Mouse (Mus musculus) mesoderm, embryonic 11.5 days (tissue): ENCODE results near the gene Ppm1h.
"Not testable (repeated sequence)": the region's sequence is repeated elsewhere in the genome, so short reads cannot be mapped to it uniquely, and the experiment has no call there.

Source experiments
- DNase-seq: peaks from one replicate; pipeline ENCODE4 v3.0.0-alpha.2; 2012; ENCODE audit warnings: low read depth, low spot score

The Ppm1h gene

DNA sequence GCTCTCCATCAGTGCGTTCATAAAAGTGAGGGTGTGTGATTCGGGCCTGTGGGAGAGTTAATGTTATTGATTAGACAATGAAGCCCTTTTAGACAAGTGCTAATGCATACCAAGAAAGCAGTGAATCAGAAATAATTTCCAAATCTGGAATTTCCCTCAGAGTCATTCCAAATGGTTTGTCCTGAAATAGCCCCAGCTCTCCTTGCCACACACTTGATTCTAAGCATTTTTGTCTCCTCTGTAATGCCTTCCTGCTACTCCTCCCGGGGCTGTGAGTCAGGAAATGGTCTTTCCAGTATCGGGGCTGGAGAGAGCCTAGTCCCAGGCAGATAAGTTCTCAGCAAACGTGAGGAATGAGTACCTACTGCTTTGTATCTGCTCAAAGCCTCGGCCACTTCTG is 212.9 kb downstream of the Ppm1h start:
- no peak for DNase-seq

DNA sequence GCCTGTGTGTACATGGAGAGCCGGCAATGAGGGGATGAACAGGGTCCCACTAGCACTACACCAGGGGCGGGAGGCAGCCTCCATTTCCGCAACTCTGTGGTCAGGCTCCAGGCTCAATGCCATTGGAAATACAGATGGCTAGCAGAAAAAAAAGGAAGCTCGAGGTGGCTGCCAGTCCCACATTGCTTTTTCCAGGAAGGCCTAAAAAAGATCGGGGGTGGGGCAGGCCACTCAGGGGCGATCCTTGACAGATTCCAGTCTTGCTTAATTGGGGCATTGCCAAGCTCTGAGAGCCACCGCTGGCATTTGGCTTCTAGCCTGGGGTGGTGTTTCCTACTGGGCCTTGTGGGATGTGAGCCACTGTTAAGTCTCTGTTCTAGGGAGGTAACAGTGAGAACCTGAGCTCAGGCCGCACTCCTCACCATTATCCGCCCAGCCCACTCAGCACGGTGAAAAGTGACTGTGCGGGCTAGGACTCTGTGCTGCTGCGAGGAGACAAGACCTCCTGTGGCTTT is 216.1 kb downstream of the Ppm1h start:
- DNase-seq: no peak

- DNase-seq: no peak
Observed at GRCm38 (mm10) chr10:122895121-122895770, 216.7 kb downstream of the Ppm1h start.

- no peak for DNase-seq
Observed at GRCm38 (mm10) chr10:122899971-122900370, 221.4 kb downstream of the Ppm1h start.

GRCm38 (mm10) chr10:122900466-122900865 is 221.9 kb downstream of the Ppm1h start:
- DNase-seq: no peak

DNA sequence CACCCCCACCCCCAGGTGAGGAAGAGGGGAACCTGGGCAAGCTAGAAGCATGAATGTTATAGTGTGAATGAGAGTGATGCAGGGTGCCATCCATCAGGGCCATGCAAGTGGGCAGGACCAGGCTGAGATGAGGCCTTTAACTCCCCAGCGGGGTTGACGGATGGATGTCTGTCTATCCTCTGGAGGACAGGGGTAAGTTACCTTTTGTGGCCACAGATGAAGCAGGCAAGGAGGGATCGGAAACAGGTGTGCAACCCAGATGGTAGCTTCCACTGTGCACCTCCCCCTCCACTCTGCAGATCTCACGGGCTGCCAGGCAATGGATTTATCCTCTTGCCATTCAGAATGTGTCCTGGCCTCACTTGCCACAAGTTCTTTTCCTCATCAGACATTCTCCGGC is 222.8 kb downstream of the Ppm1h start:
- no peak for DNase-seq

GRCm38 (mm10) chr10:122909406-122910032 is 231.0 kb downstream of the Ppm1h start:
- no peak for DNase-seq

DNA sequence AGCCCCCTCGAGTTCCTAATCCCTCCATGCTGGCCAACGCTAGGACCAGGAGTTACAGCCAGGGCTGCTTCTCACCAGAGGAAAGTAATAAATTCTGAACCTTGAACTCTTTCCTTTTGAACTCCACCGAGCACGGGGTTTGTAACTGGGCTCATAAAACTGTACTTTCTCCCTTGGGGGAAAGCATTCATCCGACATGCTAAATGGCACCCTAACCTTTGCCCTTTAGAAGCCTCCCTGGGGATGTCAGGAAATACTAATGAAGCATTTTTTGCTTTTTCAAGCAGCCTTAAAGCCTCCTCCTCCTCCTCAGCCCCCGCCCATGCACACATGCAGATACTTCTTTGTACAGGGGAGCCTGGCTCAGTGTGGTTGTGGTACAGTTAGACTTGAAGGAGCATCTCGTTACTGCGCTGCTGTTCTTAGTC is 232.2 kb downstream of the Ppm1h start:
- DNase-seq: peak; percentile 91

GRCm38 (mm10) chr10:122911668-122912067 is 233.1 kb downstream of the Ppm1h start:
- DNase-seq: no peak

GRCm38 (mm10) chr10:122912086-122912690 is 233.6 kb downstream of the Ppm1h start:
- no peak for DNase-seq

- peak; percentile 71 for DNase-seq
Observed at GRCm38 (mm10) chr10:122912701-122913368, 234.3 kb downstream of the Ppm1h start.

- DNase-seq: no peak
Observed at GRCm38 (mm10) chr10:122913393-122913792, 234.8 kb downstream of the Ppm1h start.

- no peak for DNase-seq
Observed at GRCm38 (mm10) chr10:122915905-122916304, 237.3 kb downstream of the Ppm1h start.

DNA sequence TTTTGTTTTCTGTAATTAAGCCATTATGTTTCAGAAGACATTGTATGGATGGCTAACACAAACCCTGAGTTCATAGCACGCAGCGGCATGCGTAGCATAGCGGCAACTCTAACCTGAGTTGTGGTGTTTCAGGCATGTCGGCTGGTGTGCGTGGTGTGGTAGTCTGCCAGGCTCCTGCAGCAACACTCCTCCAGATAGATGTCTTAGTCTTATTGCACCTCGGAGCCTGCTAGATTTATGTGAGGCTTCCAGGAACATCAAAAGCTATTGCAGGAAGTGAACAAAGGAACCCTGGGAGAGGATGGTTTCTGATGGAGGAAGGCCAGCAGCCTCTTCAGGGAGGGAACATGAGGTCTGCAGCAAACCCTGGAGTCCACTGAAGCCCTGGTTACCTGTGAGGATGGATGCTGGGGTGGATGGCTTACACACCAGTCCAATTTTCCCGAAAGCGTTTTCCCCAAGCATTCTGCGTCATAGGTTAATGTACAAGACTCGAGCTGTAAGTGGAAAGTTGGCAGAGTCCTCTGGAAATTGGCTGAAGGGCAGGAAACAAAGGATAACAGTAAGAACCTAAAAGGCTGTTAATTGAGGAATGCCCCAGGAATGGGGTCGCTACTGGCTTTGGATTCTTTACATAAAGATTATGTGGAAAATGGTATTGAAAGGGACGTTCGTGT is 239.2 kb downstream of the Ppm1h start:
- DNase-seq: no peak

DNA sequence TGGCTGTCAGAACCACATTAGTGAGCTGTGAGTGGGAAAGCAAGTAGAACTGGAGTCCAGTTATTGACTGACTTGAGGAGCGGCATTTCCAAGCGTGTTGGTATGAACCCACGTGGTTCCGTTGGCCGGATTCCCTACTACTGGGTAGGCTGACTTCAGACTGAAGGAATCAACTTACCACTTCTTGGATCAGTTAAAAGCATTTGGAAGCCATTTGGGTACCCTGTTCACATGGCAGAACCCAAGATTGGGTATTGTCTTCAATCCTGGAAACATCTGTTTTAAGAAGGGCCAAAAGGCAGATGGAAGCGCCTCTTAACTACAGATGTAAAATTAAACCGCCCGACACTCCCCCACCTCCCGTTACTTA is 239.7 kb downstream of the Ppm1h start:
- no peak for DNase-seq

- DNase-seq: no peak
Observed at GRCm38 (mm10) chr10:122918754-122919153, 240.2 kb downstream of the Ppm1h start.

- DNase-seq: no peak
Observed at GRCm38 (mm10) chr10:122919416-122919815, 240.9 kb downstream of the Ppm1h start.

DNA sequence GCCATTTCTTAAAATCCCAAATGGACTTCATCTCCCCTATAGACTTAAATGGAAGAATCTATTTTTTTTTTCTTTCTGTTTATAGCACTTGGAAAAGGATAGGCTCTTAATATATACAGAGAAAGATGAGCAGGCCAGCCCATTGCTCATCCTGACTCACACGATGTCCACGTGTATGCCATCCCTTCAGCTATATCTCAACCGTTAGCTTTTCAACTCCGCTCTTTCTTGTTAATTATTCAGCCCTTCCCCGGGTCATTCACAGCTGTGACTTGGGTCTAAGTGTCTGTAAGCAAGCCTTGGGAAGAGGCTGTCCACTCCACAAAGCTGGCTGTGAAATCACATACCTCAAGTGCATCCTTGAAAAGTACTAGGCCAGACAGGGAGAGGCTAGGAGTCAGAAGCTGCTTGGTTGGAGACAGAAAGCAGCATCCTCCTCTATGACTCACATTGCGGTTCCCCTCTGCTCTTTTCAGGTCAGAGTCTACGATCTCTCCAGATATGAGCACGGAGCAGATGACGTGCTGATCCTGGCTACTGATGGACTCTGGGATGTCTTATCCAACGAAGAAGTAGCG is 241.7 kb downstream of the Ppm1h start:
- no peak for DNase-seq

- DNase-seq: peak; percentile 60
Observed at GRCm38 (mm10) chr10:122922226-122922625, 243.7 kb downstream of the Ppm1h start.

GRCm38 (mm10) chr10:122924571-122924970 is 246.0 kb downstream of the Ppm1h start:
- DNase-seq: not testable (repeated sequence)

GRCm38 (mm10) chr10:122926275-122926674 is 247.7 kb downstream of the Ppm1h start:
- DNase-seq: no peak
